Mouse (Mus musculus) limb, embryonic 10.5 days (tissue): ENCODE measurements at regions not wholly inside any gene's neighbourhood (a gene's known extent, or its start where the extent isn't known, plus 50 kb on each side); places are given as distances from the start of the nearest gene placed in this dataset.

Experiments used
- DNase-seq: peaks from one replicate; pipeline ENCODE4 v3.0.0-alpha.2; 2017; ENCODE audit warnings: low spot score
- H3K27ac ChIP-seq: fragments of 300-500 bp; sonication (generic); 2 replicates; pipeline ENCODE4 v1.5.1; 2016; ENCODE audit warnings: mild to moderate bottlenecking
- H3K27me3 ChIP-seq: fragments of 300-500 bp; sonication (generic); 2 replicates; pipeline ENCODE4 v1.6.1; 2016; ENCODE audit warnings: low read depth, mild to moderate bottlenecking; ENCODE audit not compliant: poor library complexity, severe bottlenecking
- H3K36me3 ChIP-seq: fragments of 300-500 bp; sonication (generic); 2 replicates; pipeline ENCODE4 v1.6.1; 2016; ENCODE audit warnings: mild to moderate bottlenecking, moderate library complexity
- H3K4me1 ChIP-seq: fragments of 300-500 bp; sonication (generic); 2 replicates; pipeline ENCODE4 v1.6.1; 2016
- H3K4me3 ChIP-seq: fragments of 300-500 bp; sonication (generic); 2 replicates; pipeline ENCODE4 v1.5.1; 2016; ENCODE audit warnings: mild to moderate bottlenecking, moderate library complexity
- H3K9me3 ChIP-seq: fragments of 300-500 bp; sonication (generic); replicated peaks from 2 replicates; pipeline ENCODE4 v1.6.1; 2016; ENCODE audit warnings: mild to moderate bottlenecking
- WGBS: fragments of 180-500 bp; shearing (Covaris S2); methylation state at CpG from one replicate; pipeline ENCODE4 v1.1.7; 2016; 5-methylcytosine and 5-hydroxymethylcytosine counted together

DNA sequence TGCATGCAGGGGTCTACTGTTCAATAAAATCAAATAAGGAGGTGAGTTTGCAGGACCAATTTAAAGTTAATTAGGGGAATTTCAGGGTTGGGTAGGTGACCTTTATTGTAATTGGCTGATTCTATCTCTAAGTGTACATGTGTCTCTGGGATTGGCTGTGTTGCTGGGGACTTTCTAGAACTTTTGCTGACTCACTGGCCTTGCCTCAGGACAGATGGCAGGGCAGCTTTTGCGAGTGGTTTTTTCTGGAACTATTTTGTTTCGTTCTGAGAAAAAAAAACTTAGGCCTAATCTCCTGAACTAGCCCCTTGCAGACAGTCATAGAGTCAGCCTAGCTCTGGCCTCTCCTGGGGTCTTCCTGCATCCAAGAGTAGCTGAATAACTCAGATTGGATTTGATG is 249.3 kb upstream of the Mdga2 start:
- Histone ChIP-seq H3K4me3 (no peak overlapping the region), H3K27ac (no peak overlapping the region), H3K4me1 (no peaks in the 10 kb centered on the region), H3K27me3 (no peaks in the 10 kb centered on the region), H3K9me3 (no peaks in the 10 kb centered on the region), H3K36me3 (no peaks in the 10 kb centered on the region)
- 76% methylated on average over 2 of the region's 2 CpGs for WGBS
- DNase-seq = no peak

DNA sequence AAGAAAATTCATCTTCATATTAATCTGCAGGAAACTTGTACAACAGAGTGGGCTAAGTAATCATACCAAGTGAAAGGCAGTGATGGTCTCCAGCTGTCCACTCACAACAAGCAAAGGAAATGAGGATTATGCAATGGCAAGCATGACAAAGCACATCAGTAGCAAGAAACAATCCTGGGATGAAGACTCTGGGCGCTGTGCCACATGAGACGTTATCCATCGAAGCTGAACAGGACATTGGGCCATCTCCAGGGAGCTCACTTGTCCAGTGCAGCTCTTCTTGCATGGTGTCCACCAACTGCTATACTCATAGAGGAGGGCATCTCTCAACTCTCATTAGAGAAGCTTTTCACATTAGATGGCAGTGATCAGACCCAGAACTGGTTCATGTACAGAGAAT is 248.7 kb upstream of the Mdga2 start:
- Histone ChIP-seq H3K9me3 (no peaks in the 10 kb centered on the region), H3K27ac (no peak overlapping the region), H3K27me3 (no peaks in the 10 kb centered on the region), H3K36me3 (no peaks in the 10 kb centered on the region), H3K4me3 (no peak overlapping the region), H3K4me1 (no peaks in the 10 kb centered on the region)
- no peak for DNase-seq
- 94% methylated on average over 3 of the region's 3 CpGs for WGBS

DNA sequence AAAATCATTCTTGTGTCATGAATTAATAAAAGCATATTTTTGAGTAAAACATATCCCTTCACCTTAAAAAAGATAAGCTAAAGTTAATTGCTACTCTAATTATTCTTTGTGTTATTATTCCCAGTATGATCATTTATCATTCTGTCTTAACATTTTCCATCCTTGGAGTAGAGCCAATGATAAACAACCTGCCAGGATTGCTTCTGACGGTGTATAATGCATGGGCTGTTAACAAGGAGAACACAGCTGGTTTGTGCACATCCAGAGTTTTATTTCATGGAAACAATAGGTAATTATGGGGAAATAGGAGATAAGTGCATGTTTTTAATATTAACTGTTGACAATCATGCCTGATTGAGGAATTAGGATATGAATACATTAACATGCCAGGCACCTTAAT is 226.8 kb upstream of the Mdga2 start:
- Histone ChIP-seq H3K9me3 (no peaks in the 10 kb centered on the region), H3K4me1 (no peaks in the 10 kb centered on the region), H3K36me3 (no peaks in the 10 kb centered on the region), H3K27ac (no peak overlapping the region), H3K27me3 (no peaks in the 10 kb centered on the region), H3K4me3 (no peak overlapping the region)
- WGBS = 86% methylated on average over 1 of the region's 1 CpGs
- no peak for DNase-seq

DNA sequence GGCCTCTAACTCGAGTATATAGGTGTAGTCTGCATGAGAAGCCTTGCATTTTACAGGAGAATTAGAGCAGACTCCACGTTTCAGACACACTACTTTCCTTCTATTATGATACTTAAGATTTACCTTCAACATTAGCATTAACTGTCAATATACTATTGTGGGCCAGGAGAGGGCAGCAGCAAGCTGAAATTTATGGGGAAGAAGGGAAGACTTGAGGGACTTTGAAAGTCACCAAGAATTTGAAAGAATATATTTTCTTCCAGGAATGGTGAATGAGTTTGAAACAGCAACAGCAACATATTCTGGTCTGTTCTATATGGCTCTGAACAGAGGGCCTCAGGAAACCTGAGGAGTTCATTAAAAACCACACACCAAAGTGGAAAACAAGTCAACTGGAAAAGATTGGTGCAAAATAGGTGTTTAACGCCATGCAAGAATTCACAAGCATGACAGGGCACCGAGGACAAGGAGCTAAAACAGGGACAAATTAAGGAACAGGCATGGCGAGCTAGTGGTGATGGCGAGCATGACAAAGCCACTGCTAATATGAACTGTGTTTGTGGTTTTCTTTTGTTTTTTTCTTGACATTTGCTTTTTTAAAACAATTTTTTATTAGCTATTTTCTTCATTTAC is 208.1 kb upstream of the Mdga2 start:
- H3K4me1 ChIP-seq = no peaks in the 10 kb centered on the region
- H3K27me3 ChIP-seq = no peaks in the 10 kb centered on the region
- H3K36me3 ChIP-seq = no peaks in the 10 kb centered on the region
- H3K4me3 ChIP-seq = no peak overlapping the region
- peak; percentile 40 for DNase-seq
- no peaks in the 10 kb centered on the region for H3K9me3 ChIP-seq
- 65% methylated on average over 6 of the region's 6 CpGs for WGBS
- no peak overlapping the region for H3K27ac ChIP-seq

- DNase-seq = no peak
- Histone ChIP-seq H3K27me3 (no peaks in the 10 kb centered on the region), H3K36me3 (no peaks in the 10 kb centered on the region), H3K27ac (no peak overlapping the region), H3K4me3 (no peak overlapping the region), H3K4me1 (no peaks in the 10 kb centered on the region), H3K9me3 (no peaks in the 10 kb centered on the region)
- WGBS = 89% methylated on average over 6 of the region's 6 CpGs
Observed at GRCm38 (mm10) chr12:67426801-67427200, 204.5 kb upstream of the Mdga2 start.

- Histone ChIP-seq H3K4me1 (no peaks in the 10 kb centered on the region; the same call in 1 of the 2 replicates), H3K27ac (no peak overlapping the region), H3K4me3 (no peak overlapping the region), H3K9me3 (no peaks in the 10 kb centered on the region), H3K36me3 (no peaks in the 10 kb centered on the region), H3K27me3 (no peaks in the 10 kb centered on the region)
- DNase-seq = no peak
- WGBS = 50% methylated on average over 3 of the region's 3 CpGs
Observed at GRCm38 (mm10) chr12:67399537-67399936, 177.2 kb upstream of the Mdga2 start.

DNA sequence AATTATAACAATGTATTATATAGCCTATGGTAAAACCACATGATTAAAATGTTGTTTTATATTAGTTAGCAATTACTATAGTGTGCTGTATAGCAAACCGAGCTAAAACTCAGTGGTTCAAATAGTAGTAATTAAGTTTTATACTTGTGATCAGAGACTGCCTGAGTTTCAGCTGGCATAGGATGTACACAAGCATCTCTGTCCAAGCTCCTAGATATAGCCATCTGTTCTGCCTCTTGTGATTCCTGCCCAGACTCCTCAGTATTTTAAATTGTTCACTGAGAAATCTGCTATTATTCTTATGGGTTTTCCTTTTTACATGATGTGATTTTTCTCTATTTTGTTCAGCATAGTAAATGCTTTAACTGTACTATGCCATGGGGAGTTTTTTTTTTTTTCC is 152.2 kb upstream of the Mdga2 start:
- 95% methylated on average over 1 of the region's 1 CpGs for WGBS
- H3K36me3 ChIP-seq = no peaks in the 10 kb centered on the region
- DNase-seq = no peak

GRCm38 (mm10) chr12:67348551-67348950 is 126.2 kb upstream of the Mdga2 start:
- no peak for DNase-seq
- Histone ChIP-seq H3K27ac (no peak overlapping the region), H3K36me3 (no peaks in the 10 kb centered on the region), H3K9me3 (no peaks in the 10 kb centered on the region), H3K4me3 (no peak overlapping the region), H3K27me3 (no peaks in the 10 kb centered on the region), H3K4me1 (no peaks in the 10 kb centered on the region)
- 35% methylated on average over 2 of the region's 2 CpGs for whole genome bisulfite sequencing

More for the DNA sequence above, 152.2 kb upstream of the Mdga2 start:
- Histone ChIP-seq H3K4me1 (no peaks in the 10 kb centered on the region), H3K27me3 (no peaks in the 10 kb centered on the region), H3K4me3 (no peak overlapping the region), H3K9me3 (no peaks in the 10 kb centered on the region), H3K27ac (no peak overlapping the region)

DNA sequence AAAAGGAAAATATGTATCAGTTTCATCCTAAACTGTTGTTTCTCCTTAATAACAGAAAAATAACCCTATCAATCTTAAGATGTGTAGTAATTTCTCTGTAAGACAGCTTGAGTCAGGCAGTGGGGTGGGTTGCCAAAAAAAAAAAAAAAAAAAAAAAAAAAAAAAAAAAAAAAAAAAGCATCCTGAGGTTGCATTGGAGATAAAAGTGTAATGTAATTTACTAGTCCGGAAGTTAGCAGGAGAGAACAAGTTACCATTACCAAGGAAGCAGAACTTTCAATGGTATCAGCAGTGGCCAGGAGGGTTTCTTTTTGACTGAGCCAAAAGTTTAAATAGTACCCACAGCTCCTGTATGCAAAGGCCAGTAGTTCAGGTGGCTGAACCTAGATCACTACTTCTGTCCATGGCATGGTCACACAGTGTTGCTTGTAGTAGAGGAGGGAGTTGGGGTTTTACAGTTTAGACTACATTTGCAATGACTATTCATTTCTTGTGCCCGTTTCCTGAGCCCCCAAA is 110.2 kb upstream of the Mdga2 start:
- no peak overlapping the region for H3K4me3 ChIP-seq
- H3K27me3 ChIP-seq = no peaks in the 10 kb centered on the region
- DNase-seq = no peak
- no peak overlapping the region for H3K27ac ChIP-seq
- H3K36me3 ChIP-seq = no peaks in the 10 kb centered on the region
- H3K9me3 ChIP-seq = no peaks in the 10 kb centered on the region
- H3K4me1 ChIP-seq = no peaks in the 10 kb centered on the region
- WGBS = 83% methylated on average over 2 of the region's 2 CpGs

GRCm38 (mm10) chr12:67326326-67326725 is 104.0 kb upstream of the Mdga2 start:
- Histone ChIP-seq H3K9me3 (no peaks in the 10 kb centered on the region), H3K4me3 (no peak overlapping the region), H3K36me3 (no peaks in the 10 kb centered on the region), H3K4me1 (no peaks in the 10 kb centered on the region), H3K27ac (no peak overlapping the region), H3K27me3 (no peaks in the 10 kb centered on the region)
- no peak for DNase-seq
- WGBS = 77% methylated on average over 2 of the region's 2 CpGs

DNA sequence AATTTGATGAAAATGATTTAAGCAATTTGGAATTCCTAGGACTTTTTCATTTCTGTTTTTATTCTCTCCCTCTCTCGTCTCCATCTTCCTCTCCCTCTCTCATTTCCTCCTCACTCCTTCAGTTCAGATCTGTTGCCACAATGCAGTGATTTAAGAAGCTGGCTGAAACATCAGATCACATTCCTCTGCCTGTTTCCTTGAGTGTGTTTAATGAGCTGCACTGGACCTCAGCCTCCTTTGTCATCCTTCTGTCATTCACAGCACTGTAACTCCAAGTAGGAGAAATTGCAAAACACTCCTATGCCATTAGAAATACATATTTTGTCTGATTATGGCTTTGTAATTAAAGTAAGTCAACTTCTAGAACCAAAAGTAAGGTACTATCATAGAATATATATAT is 103.5 kb upstream of the Mdga2 start:
- 63% methylated on average over 1 of the region's 1 CpGs for WGBS
- Histone ChIP-seq H3K9me3 (no peaks in the 10 kb centered on the region), H3K27ac (no peak overlapping the region), H3K4me1 (no peaks in the 10 kb centered on the region), H3K4me3 (no peak overlapping the region), H3K36me3 (no peaks in the 10 kb centered on the region), H3K27me3 (no peaks in the 10 kb centered on the region)
- DNase-seq = no peak

GRCm38 (mm10) chr12:67325335-67325734 is 103.0 kb upstream of the Mdga2 start:
- H3K9me3 ChIP-seq = no peaks in the 10 kb centered on the region
- H3K27me3 ChIP-seq = no peaks in the 10 kb centered on the region
- H3K4me1 ChIP-seq = no peaks in the 10 kb centered on the region
- DNase-seq = no peak
- no peaks in the 10 kb centered on the region for H3K36me3 ChIP-seq
- no peak overlapping the region for H3K4me3 ChIP-seq
- 75% methylated on average over 4 of the region's 4 CpGs for WGBS
- H3K27ac ChIP-seq = no peak overlapping the region

- no peaks in the 10 kb centered on the region for H3K36me3 ChIP-seq
- no peaks in the 10 kb centered on the region for H3K4me1 ChIP-seq
- DNase-seq = no peak
- WGBS = 89% methylated on average over 2 of the region's 2 CpGs
- H3K27me3 ChIP-seq = no peaks in the 10 kb centered on the region
- H3K4me3 ChIP-seq = no peak overlapping the region
- H3K9me3 ChIP-seq = no peaks in the 10 kb centered on the region
- H3K27ac ChIP-seq = no peak overlapping the region
Observed at GRCm38 (mm10) chr12:67318687-67319086, 96.3 kb upstream of the Mdga2 start.

- DNase-seq = no peak
- no peak overlapping the region for H3K4me3 ChIP-seq
- 100% methylated on average over 1 of the region's 1 CpGs for WGBS
Observed at GRCm38 (mm10) chr12:67300245-67300644, 77.9 kb upstream of the Mdga2 start.

More at GRCm38 (mm10) chr12:67300245-67300644, 77.9 kb upstream of the Mdga2 start:
- H3K27ac ChIP-seq = no peak overlapping the region
- H3K4me1 ChIP-seq = no peaks in the 10 kb centered on the region
- no peaks in the 10 kb centered on the region for H3K27me3 ChIP-seq
- H3K9me3 ChIP-seq = no peaks in the 10 kb centered on the region
- H3K36me3 ChIP-seq = no peaks in the 10 kb centered on the region
